Mouse (Mus musculus): ENCODE results near the gene Ift46. TPM values are rescaled to one million over a fixed set of nuclear protein-coding genes. Genes with fewer than 3 reads are reported as not detected.
"Not testable (repeated sequence)": the region's sequence is repeated elsewhere in the genome, so short reads cannot be mapped to it uniquely, and the experiment has no call there.

The Ift46 gene
- total RNA-seq, 2 experiments from 2014 or later = 68.2 to 85.5 TPM

DNA sequence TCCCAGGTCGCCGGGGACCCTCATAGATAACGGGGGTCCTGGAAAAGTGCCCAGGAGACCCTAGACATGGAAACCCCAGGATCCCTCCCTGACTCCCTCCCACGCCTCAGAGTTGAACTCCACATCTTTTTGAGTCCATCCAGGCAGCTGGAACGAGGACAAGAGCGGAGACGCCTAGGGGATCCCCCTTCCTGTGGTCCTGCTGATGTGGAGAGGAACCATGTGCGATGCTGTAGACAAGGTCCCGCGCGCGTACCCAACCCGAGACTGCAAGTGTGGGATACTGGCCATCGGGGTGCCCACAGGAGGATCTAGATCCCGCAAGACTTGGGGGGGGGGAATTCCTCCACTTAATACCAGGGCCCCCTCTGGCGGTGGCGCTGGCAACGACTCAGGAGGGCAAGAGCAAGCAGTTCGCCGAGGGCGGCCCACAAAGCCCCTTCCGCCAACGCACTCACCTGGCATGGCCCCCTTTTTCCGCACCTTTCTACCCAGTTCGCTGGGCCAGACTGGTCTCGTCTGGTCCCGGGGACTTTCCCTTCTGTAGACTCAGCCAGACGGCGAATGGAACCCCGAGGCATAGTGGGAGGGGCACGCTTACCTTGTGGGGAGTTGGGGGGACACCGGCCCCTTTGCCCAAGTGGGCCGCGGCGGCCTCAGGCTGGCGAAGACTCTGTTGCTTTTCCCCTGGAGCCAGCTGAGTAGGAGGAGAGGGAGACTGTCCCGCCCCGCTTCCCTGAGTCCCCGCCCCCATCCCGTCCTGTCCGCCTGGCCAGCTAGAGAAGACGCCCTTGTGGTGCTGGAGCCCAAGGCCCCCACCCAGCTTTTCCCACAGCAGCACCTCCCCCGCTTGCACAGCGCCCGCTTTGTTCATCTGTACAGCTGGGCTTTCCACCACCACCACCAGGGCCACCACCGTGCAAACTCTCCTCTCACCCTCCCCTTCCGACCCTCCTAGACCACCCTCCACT is 32.9 kb upstream of the Ift46 start, which contains the start of gene Phldb1:
Gene Phldb1, minus strand, starts transcription at position 675 of the 971 bp plus-strand sequence.
- intact Hi-C loops (cut with DNase I) = loop anchor here (1.0 kb wide), 1 partner anchor 80 kb away; no protein-coding TSS in a partner anchor
- DNase-seq (ENCODE audit: low spot score in 2 of 2) = peak in 1 of 2 experiments; percentile 61

DNA sequence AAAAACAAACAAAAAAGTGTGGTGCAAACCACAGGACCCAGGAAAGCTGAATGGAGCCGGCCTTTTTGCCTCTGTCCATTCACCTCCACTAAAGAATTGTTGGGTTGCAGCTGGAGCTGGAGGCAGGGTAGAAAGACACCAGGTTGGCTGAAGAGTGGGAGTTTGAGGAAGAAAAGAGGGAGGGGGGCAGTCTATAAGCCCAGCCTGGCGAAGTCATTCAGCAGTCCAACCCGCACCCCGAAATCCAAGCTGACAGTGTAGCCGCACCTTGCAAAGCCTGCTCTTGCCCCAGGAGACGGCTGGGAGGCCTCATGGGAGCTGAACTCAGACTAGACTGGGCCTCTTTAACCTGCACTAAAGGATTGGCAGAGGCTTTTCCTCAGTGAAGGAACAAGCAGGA is 31.8 kb upstream of the Ift46 start:
- DNase-seq (ENCODE audit: low spot score in 2 of 2) = no peak
- intact Hi-C loops (cut with DNase I) = no loop called here

DNA sequence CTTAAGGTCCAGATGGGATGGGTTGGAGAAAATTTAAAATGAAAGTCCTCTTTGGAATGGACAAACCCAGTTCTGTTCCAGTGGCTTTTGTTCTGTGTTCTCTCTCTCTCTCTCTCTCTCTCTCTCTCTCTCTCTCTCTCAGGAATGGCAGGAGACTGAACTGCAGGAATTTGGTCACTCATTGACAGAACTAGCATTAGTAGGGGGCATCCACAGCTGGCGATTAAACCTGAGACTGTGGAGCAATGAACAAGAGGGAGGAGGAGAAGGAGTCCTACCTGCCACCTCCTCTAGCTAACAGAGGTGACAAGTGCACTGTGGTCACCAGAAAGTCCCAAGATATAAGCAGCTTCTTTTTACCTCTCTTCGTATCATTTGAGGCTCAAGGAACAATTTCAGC is 31.4 kb upstream of the Ift46 start:
- intact Hi-C loops (cut with DNase I) = no loop called here
- DNase-seq (ENCODE audit: low spot score in 2 of 2) = no peak

DNA sequence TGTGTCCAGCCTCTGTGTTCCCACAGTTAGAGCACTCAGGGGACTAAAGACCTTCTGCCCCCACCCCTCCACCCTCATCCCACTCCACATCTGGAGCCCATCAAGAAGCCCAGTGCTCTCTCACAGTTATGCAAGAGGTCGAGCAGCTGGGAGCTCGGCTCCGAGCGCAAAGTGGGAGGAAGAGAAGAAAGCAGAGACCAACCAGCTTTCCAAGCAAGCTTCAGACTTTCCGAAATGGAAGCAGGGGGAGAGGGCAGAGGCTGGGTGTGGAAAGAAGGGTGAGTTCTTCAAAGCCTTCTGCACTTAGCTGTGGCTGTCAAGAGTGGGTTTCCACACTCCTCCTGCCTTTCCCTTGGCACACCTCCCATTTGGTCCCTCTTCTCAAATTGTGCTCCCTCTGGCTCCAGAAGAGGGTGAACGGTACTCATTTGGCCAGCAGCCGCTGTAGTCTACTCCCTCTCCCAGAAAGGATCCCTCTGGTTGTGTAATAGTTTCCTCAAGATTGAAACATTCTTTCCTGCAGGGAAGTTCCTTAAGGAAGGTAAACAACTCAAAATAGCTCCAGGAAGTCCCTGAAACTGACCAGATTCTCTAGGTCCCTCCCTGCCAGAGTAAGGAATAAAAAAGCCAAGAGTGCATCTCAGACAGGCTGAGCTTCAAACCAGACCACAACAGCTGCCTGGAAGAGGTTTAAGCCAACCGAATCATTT is 30.3 kb upstream of the Ift46 start:
- no peak for DNase-seq (ENCODE audit: low spot score in 2 of 2)
- intact Hi-C loops (cut with DNase I) = no loop called here

DNA sequence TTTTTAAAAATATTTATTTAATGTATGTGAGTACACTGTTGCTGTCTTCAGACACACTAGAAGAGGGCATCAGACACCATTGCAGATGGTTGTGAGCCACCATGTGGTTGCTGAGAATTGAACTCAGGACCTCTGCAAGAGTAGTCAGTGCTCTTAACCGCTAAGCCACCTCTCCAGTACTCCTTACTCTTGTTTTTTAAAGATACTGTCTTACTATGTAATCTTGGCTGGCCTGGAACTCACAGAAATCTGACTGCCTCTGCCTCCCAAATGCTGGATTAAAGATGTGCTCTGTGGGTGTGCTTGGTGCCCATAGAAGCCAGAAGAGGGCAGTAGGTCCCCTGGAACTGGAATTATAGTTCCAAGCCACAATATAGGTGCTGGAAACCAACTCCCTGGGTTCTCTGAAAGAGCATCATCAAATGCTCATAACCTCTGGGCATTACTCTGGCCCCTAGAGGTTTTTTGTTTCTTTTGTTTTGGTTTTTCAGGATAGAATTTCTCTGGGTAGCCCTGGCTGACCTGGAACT is 27.0 kb upstream of the Ift46 start:
- intact Hi-C loops (cut with DNase I) = no loop called here
- DNase-seq (ENCODE audit: low spot score in 2 of 2) = no peak

DNA sequence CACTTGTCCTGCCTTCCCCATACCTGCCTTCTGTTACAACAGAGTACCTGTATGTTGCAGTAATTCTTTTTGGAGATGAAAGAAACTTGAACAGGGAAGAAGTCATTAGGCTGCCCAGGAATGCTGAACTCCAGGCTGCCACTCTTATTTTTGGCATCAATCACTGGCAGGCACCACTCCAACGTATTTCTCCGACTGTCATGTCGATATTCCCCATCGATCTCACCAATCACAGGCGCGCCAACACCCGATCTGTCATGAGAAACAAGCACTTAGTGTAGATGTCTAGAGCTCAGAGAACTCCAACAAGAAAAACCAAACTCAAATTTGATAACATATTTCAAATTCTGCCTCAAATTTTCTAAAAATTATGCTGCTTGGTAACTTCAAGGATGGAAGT is 22.3 kb upstream of the Ift46 start:
- intact Hi-C loops (cut with DNase I) = no loop called here
- DNase-seq (ENCODE audit: low spot score in 2 of 2) = no peak

DNA sequence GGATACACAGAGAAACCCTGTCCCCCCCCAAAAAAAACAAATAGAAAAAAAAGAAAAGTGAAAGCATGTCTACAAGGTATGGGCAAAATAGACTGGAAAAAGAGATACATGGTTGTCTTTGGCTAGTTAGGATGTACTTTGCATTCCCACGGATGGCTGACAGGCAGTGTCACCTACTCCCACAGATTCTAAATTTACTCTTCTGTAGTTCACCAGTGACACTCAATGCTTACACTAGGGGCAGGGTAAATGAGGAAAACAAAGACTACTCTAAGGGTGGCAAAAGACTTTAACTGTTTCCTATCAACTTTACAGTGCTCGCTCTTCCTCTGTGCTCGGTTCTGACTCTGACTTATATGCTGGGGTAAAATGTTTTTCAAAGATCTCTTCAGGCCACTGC is 21.0 kb upstream of the Ift46 start:
- intact Hi-C loops (cut with DNase I) = no loop called here
- DNase-seq (ENCODE audit: low spot score in 2 of 2) = no peak

DNA sequence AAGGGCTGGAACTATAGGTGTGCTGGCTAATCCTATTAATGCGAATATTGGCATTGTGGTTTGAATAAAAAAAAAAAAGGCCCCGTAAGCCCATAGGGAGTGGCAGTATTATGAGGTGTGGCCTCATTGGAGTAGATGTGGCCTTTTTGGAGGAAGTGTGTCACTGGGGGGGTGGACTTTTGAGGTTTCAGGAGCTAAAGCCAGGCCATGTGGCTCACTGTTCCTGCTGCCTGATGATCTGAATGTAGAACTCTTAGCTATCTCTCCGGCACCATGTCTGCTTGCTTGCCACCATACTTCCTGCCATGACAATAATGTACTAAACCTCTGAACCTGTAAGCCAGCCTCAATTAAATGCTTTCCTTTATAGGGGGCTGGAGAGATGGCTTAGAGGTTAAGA is 20.4 kb upstream of the Ift46 start:
- intact Hi-C loops (cut with DNase I) = no loop called here
- DNase-seq (ENCODE audit: low spot score in 2 of 2) = no peak

DNA sequence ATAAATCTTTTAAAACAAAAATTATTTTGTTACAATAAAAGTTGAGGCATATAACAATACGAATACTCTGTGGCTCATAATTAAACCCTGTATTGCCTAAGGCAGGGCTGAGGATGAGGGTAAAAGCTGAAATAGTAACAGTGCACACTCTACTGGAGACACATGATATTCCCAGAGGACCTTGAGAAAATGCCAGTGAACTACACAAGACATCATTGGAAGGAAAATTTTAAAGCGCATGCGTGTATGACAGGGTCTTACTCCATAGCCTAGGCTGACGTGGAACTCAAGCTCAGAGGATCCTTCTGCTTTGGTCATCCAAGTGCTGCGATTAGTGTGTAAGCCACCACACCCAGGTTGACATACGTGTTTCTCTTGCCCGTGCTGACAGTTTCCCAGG is 19.2 kb upstream of the Ift46 start:
- intact Hi-C loops (cut with DNase I) = no loop called here
- DNase-seq (ENCODE audit: low spot score in 2 of 2) = no peak

DNA sequence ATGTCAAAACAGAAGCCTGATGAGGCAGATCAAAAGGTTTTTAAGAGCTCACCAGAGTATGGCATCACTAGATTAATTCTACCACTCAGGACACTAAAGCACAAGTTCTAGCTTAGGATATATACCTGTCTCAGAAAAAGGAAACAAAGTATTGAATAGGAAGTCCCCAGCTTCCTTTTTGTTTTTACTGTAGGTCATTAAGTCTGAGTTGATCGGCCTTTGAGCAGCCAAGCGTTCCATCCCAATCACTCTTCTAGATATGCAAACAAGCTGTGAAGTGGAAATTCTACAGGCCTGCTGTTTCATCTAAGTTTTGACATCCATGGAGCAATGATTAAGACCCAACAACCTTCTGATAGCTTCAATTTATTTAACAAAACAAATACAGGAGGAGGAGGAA is 6.8 kb upstream of the Ift46 start:
- DNase-seq (ENCODE audit: low spot score in 2 of 2) = no peak
- intact Hi-C loops (cut with DNase I) = no loop called here

DNA sequence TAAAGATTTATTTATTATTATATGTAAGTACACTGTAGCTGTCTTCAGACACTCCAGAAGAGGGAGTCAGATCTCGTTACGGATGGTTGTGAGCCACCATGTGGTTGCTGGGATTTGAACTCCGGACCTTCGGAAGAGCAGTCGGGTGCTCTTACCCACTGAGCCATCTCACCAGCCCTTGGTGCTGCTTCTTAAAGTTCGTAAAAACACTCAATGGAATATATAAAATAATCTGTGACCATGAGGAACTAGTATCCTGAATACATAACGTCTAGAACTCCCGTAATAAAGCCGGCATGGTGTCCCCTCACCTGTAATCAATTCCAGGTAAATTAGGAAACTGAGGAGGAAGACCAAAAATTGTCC is 304 bp downstream of the Ift46 start:
- intact Hi-C loops (cut with DNase I); DNase-seq (ENCODE audit: low spot score in 2 of 2): not testable (repeated sequence)

DNA sequence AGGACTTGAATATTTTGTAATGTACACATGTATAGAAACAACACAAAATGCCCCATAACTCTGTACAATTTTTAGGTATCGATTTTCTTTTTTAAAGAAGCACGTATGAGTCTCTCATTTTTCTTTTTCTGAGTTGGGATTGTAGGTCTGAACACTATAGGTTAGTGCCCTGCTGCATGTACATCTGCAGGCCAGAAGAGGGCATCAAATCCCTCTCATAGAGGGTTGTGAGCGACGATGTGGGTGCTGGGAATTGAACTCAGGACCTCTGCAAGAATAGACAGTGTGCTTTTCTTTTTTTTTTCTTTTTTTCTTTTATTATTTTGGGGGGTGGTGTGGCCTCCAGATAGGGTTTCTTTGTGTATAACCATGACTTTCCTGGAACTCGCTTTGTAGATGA is 3.7 kb downstream of the Ift46 start:
- intact Hi-C loops (cut with DNase I) = no loop called here
- no peak for DNase-seq (ENCODE audit: low spot score in 2 of 2)

DNA sequence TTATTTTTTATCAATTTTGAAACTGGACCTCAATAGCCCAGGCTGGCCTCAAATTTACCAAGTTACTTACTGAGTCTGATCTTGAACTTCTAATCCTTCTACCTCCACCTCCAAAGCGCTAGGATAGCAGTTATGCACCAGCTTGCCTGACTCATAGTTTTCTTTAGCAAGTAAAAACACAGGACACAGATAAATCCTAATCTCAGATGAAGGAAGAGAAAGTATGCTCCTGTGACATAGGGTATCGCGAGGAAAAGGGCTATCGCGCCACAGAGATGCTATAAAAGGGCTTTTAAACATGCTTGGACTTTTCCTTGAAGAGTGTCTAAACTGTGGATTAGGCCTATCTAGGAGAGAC is 4.7 kb downstream of the Ift46 start:
- intact Hi-C loops (cut with DNase I) = no loop called here
- DNase-seq (ENCODE audit: low spot score in 2 of 2) = no peak

DNA sequence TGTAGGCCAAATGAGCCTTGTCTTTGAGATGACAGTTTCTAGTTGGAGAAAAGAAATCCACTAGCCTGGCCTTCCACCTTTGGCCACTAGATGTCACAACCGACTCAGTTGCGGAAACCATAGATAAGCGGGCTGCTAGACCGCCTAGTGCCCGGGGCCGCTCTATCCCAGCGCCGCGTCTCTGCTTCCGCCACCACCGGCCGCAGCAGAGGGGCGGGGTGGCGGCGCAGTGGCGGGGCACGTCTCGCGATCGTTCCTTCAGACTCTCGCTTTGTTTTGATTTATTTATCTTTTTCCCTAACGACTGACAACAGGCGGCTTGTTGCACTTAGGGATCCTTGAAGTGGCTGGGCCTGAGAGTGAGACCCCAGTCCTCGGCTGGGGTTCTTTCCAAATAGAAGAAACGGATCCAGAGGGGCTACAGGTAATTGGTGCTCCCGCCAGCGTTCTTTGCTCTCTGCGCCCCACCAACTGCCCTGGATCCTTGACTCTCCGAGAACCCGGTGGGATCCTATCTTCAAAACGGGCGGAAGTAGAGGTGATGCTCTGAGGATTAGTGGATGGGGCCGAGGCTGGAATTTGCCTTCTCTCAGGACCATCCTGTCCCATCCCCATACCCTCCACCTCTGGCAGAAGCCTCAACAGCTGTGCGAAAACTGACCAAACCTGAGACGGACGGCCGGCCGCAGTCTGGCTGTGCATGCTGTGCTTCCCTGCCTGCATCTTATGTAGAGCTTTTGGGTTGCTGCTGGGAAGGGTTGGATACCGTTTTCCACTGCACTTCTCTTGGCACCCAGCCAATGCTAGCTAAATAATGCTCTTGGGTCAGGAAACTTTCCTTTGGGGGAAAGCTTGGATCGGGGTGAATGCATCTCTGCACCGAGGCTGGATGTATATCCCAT is 5.3 kb downstream of the Ift46 start:
- intact Hi-C loops (cut with DNase I) = no loop called here
- peak; percentile 96 to 97 for DNase-seq (ENCODE audit: low spot score in 2 of 2)

DNA sequence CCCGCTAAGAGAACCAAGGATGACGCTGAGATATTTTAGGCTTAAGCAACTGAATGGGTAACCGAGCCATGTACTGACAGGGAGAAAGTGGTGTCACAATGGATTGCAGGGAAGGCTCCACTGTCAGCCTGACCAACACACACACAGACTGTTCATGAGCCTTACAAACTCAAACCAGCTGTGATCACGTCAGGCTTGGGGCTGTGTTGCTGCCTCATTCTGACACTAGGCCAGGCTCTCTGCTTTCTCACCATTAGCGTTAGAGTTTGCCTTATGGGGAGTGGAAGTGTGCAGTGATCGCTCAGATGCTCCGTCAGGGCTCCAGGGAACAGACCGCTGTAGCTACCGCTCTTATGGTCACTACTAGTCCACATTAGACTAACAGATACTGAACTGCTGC is 25.1 kb downstream of the Ift46 start:
- intact Hi-C loops (cut with DNase I) = no loop called here
- DNase-seq (ENCODE audit: low spot score in 2 of 2) = no peak

DNA sequence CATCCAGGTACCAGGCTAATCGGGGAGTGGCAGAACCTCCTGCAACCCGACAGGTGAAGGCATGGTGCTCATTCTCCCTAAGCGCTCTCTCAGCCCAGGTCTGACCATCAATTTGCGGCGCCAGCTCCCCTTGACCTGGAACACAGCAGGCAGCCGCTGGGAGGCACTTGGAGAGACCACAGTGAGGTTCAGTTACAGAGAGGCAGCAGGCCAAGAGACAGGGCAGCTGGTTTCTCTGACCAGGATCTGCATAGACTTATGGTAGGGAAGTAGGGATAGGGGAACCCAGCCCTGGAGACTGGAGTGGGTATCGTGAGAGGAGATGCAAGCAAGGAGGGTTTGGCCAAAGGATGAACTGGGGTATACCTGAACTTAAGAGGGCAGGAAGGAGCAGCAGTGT is 30.6 kb downstream of the Ift46 start:
- no peak for DNase-seq (ENCODE audit: low spot score in 2 of 2)
- intact Hi-C loops (cut with DNase I) = no loop called here

DNA sequence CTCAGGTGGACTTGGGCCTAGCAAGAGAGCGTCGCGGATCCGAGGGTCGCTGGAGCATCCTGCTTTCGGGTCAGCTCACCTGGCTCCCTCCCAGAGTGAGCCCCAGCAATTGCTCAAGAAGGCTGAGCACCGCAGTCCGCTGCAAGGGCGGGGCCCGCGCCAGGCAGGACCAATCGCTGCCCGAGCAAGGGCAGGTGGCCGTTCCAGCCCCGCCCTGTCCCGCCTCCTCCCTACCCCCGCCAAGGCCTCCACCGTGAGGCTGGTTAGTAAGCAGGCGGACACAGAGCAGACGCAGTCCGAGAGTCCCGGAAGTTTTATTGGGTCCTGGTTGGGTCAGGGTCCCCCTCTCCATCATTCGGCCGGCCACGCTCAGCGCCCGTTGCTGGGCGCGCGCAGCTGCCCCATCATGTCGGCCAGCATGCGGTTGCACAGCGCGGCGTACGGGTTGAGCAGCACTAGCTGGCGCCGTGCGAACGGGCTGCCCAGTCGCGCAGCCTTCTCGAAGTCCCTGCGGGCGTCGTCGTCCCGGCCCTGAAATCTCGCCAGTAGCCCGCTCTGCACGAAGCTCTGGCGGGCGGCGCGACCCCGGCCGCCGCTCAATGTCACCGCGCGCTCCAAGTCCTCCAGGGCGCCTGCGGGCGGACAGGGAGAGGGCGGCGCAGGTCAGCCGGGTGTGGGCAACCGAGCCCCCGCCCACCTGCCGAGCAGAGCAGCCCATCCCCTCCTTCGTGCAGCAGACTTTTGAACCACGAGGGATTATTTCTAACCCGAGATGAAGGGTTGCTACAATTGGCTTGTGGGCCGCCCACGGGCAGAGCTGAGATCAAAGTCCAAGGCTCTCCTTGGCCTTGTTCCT is 31.6 kb downstream of the Ift46 start, which contains the start of gene Tmem25:
Gene Tmem25, minus strand, starts transcription at position 206 of the 856 bp plus-strand sequence.
- intact Hi-C loops (cut with DNase I) = no loop called here
- peak; percentile 88 to 89 for DNase-seq (ENCODE audit: low spot score in 2 of 2)

DNA sequence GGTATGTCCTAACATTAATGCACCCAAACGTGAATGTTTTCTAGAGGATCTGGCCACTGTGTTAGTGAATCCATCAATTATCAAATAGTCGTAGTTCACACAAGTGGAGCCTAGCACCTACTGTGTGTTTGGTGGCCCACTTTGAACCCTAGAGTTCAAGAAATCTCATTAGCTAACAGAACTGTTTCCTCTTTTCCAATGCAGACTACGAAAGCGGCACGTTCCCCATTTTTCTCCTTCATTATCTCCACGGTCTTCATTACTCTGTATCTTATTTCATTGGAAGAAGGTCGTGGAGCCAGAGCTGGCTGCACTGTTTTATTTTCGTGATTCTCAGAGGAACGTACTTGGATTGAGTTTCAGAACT is 32.2 kb downstream of the Ift46 start:
- intact Hi-C loops (cut with DNase I) = no loop called here
- DNase-seq (ENCODE audit: low spot score in 2 of 2) = no peak

DNA sequence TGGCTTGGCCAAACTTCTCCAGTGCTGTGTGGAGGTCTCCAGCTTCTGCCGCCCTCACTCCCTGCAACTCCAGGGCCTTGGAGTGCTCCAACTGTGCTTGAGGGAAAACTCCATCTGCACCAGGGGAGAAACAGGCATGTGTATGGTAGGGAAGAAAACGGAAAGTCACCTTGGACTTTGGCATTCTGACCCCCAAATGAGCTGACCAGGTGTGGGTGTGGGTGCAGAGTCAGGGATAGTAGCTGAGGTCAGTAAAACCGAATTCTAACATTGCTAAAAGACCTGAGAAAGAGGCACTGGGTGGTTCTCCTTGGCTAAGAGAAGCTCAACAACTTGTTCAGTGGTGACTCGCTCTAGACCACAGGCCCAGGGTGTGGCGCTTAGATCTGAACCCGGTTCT is 34.0 kb downstream of the Ift46 start:
- no peak for DNase-seq (ENCODE audit: low spot score in 2 of 2)
- intact Hi-C loops (cut with DNase I) = no loop called here

All from left cerebral cortex, postnatal 14 days (tissue).